Mouse (Mus musculus) liver, embryonic 13.5 days (tissue): ENCODE data around the gene Cfap45. TPM values are rescaled to one million over a fixed set of nuclear protein-coding genes. Genes with fewer than 3 reads are reported as not detected.

Experiments used
- ATAC-seq: fragments of 200-750 bp; cut with Nextera tagmentation; 2 replicates; pipeline ENCODE4 v1.8.0; 2017; ENCODE audit warnings: low read depth, mild to moderate bottlenecking, moderate number of reproducible peaks, moderate library complexity
- DNase-seq: peaks from one replicate; pipeline ENCODE4 v3.0.0; 2022
- H3K27ac ChIP-seq: fragments of 300-500 bp; sonication (generic); 2 replicates; pipeline ENCODE4 v1.5.1; 2015; ENCODE audit warnings: moderate library complexity, mild to moderate bottlenecking, inconsistent platforms
- H3K27me3 ChIP-seq: fragments of 300-500 bp; sonication (generic); 2 replicates; pipeline ENCODE4 v1.6.1; 2015; ENCODE audit warnings: mild to moderate bottlenecking, inconsistent platforms
- H3K36me3 ChIP-seq: fragments of 300-500 bp; sonication (generic); 2 replicates; pipeline ENCODE4 v1.6.1; 2015; ENCODE audit warnings: mild to moderate bottlenecking, inconsistent platforms
- H3K4me1 ChIP-seq: fragments of 300-500 bp; sonication (generic); replicated peaks from 2 replicates; pipeline ENCODE4 v1.6.1; 2015; ENCODE audit warnings: inconsistent platforms
- H3K4me2 ChIP-seq: fragments of 300-500 bp; sonication (generic); 2 replicates; pipeline ENCODE4 v1.6.1; 2015; ENCODE audit warnings: inconsistent platforms, mild to moderate bottlenecking, moderate library complexity
- H3K4me3 ChIP-seq: fragments of 300-500 bp; sonication (generic); replicated peaks from 2 replicates; pipeline ENCODE4 v1.5.1; 2015; ENCODE audit warnings: mild to moderate bottlenecking, inconsistent platforms
- H3K9ac ChIP-seq: fragments of 300-500 bp; sonication (generic); 2 replicates; pipeline ENCODE4 v1.6.1; 2015; ENCODE audit warnings: mild to moderate bottlenecking, inconsistent platforms
- H3K9me3 ChIP-seq: fragments of 300-500 bp; sonication (generic); replicated peaks from 2 replicates; pipeline ENCODE4 v1.6.1; 2016; ENCODE audit warnings: inconsistent platforms
- WGBS: fragments of 180-500 bp; shearing (Covaris S2); methylation state at CpG from one replicate; pipeline ENCODE4 v1.1.7; 2015; ENCODE audit not compliant: insufficient replicate concordance; 5-methylcytosine and 5-hydroxymethylcytosine counted together
- polyA plus RNA-seq: library from polyadenylated mRNA; unstranded; fragments of >200 nt; fragmentation: Nextera tagmentation; extraction: Ambion mirVana; gene quantifications from 2 replicates; pipeline ENCODE4 v1.2.1, GENCODE M21; 2015

The Cfap45 gene
- polyA plus RNA-seq, 1 experiment from 2014 or later, result 0.17 TPM

- no peak overlapping the region for H3K9ac ChIP-seq
- no peak for DNase-seq
- ATAC-seq, result no peak
- no peaks in the 10 kb centered on the region for H3K4me1 ChIP-seq
- no peaks in the 10 kb centered on the region for H3K27me3 ChIP-seq
- no peaks in the 10 kb centered on the region for H3K9me3 ChIP-seq
- no peak overlapping the region for H3K4me3 ChIP-seq
- H3K27ac ChIP-seq, result no peak overlapping the region
- WGBS, result 52% methylated on average over 11 of the region's 11 CpGs
- no peaks in the 10 kb centered on the region for H3K36me3 ChIP-seq
- no peak overlapping the region for H3K4me2 ChIP-seq
Observed at GRCm38 (mm10) chr1:172540283-172540820, 19.8 kb downstream of the Cfap45 start.

GRCm38 (mm10) chr1:172546062-172546461, 25.5 kb downstream of the Cfap45 start:
- ATAC-seq (no peak), DNase-seq (no peak)
- Histone ChIP-seq H3K27ac (no peak overlapping the region), H3K27me3 (peaks cover 12% of the 10 kb centered on the region; the same call in 1 of the 2 replicates), H3K9ac (no peak overlapping the region), H3K4me3 (no peak overlapping the region), H3K36me3 (no peaks in the 10 kb centered on the region), H3K9me3 (no peaks in the 10 kb centered on the region), H3K4me2 (no peak overlapping the region), H3K4me1 (peaks cover 3% of the 10 kb centered on the region)
- whole genome bisulfite sequencing, result 62% methylated on average over 4 of the region's 4 CpGs

DNA sequence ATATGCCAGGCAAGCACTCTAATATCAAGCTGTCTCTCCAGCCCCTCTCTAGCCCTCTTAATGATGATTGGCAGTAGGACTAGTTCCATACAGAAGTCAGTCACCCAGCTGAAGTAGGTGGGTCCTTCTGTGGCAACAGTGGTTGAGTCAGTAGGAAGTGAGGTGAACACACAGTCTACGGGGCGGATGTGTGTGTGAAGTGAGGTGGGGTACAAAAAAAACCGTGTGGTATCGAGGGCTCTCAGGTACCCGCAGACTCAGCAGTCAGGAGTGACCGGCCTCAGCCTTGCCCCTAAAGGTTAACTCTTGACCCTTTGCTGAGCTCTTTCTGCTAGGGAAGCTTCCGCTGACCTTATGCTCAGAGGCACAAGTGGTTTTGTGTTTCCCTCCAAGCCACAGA, 27.9 kb downstream of the Cfap45 start:
- 16% methylated on average over 7 of the region's 7 CpGs for WGBS
- Histone ChIP-seq H3K4me2 (no peak overlapping the region), H3K27me3 (peaks cover 12% of the 10 kb centered on the region; the same call in 1 of the 2 replicates), H3K4me3 (no peak overlapping the region), H3K9me3 (no peaks in the 10 kb centered on the region), H3K36me3 (no peaks in the 10 kb centered on the region), H3K9ac (no peak overlapping the region), H3K4me1 (peaks cover 3% of the 10 kb centered on the region), H3K27ac (no peak overlapping the region)
- DNase-seq (no peak), ATAC-seq (peak; percentile 26; the same call in 1 of the 2 replicates)

GRCm38 (mm10) chr1:172549314-172549713, 28.7 kb downstream of the Cfap45 start:
- DNase-seq, result no peak
- 14% methylated on average over 2 of the region's 2 CpGs for WGBS
- H3K27ac ChIP-seq, result no peak overlapping the region
- H3K4me3 ChIP-seq, result 0 out of 2 replicates have a peak overlapping the region, but pooled peaks have one; percentile 33
- H3K36me3 ChIP-seq, result no peaks in the 10 kb centered on the region
- peaks cover 12% of the 10 kb centered on the region; the same call in 1 of the 2 replicates for H3K27me3 ChIP-seq
- 0 out of 2 replicates have a peak overlapping the region, but pooled peaks have one; percentile 42 for H3K4me2 ChIP-seq
- H3K9ac ChIP-seq, result no peak overlapping the region
- H3K4me1 ChIP-seq, result peaks cover 3% of the 10 kb centered on the region
- no peak for ATAC-seq
- H3K9me3 ChIP-seq, result no peaks in the 10 kb centered on the region

GRCm38 (mm10) chr1:172549717-172550116, 29.1 kb downstream of the Cfap45 start:
- Histone ChIP-seq H3K4me3 (peak overlapping the region; percentile 33), H3K4me1 (peaks cover 3% of the 10 kb centered on the region), H3K9ac (no peak overlapping the region), H3K9me3 (no peaks in the 10 kb centered on the region), H3K27me3 (peaks cover 12% of the 10 kb centered on the region; the same call in 1 of the 2 replicates), H3K36me3 (no peaks in the 10 kb centered on the region), H3K27ac (no peak overlapping the region), H3K4me2 (peak overlapping the region; percentile 42)
- no peak for ATAC-seq
- WGBS, result 4% methylated on average over 8 of the region's 8 CpGs
- DNase-seq, result no peak

- H3K36me3 ChIP-seq, result no peaks in the 10 kb centered on the region
- no peak overlapping the region for H3K9ac ChIP-seq
- H3K27ac ChIP-seq, result no peak overlapping the region
- peak overlapping the region; percentile 33 for H3K4me3 ChIP-seq
- ATAC-seq (peak; percentile 50), DNase-seq (no peak)
- H3K27me3 ChIP-seq, result peaks cover 12% of the 10 kb centered on the region; the same call in 1 of the 2 replicates
- peak overlapping the region; percentile 42 for H3K4me2 ChIP-seq
- H3K9me3 ChIP-seq, result no peaks in the 10 kb centered on the region
- under 1% methylated on average over 8 of the region's 8 CpGs for WGBS
- peaks cover 3% of the 10 kb centered on the region for H3K4me1 ChIP-seq
Observed at GRCm38 (mm10) chr1:172550551-172550951, 29.9 kb downstream of the Cfap45 start.

DNA sequence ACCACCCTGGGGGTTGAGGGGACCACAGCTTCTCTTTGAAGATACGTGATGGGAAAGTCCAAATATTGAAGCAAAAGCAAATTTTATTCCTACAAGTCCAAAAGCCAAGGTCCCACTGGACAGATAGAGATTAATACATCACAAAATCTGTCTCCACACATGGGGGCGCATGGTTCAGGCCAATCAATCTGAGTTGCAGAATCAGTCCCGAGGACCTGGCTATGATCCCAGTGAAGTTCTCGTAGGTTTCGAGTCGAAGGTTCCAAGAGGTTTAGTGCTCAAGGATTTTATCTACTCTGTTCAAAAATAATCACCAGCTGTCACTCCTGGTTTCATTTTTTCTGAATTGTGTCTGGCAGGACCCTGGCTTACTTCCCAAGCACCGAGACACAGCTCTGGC, 30.4 kb downstream of the Cfap45 start:
- Histone ChIP-seq H3K4me3 (no peak overlapping the region), H3K9me3 (no peaks in the 10 kb centered on the region), H3K36me3 (no peaks in the 10 kb centered on the region), H3K9ac (no peak overlapping the region), H3K27ac (no peak overlapping the region), H3K27me3 (peaks cover 12% of the 10 kb centered on the region; the same call in 1 of the 2 replicates), H3K4me2 (no peak overlapping the region), H3K4me1 (peaks cover 3% of the 10 kb centered on the region)
- DNase-seq (no peak), ATAC-seq (no peak)
- WGBS, result 46% methylated on average over 7 of the region's 7 CpGs

DNA sequence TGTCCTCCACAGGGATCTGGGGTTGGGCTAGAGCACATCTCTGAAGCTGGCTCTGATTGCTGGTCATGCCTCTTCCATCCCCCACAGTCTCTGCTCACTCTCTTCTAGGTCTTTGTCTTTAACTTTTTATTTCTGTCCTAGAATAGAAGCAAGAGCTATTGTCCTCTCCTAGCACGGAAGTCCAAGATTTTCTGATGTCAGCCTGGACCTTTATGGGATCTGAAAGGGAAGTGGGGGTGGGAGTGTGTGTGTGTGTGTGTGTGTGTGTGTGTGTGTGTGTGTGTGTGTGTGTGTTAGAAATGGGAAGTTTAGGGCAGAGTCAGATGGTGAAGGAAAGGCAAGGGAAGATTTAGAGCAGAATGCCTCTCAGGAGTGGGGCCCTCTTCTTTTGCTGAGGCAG, 32.0 kb downstream of the Cfap45 start:
- Histone ChIP-seq H3K27ac (no peak overlapping the region), H3K27me3 (peaks cover 13% of the 10 kb centered on the region; the same call in 1 of the 2 replicates), H3K9me3 (no peaks in the 10 kb centered on the region), H3K4me3 (no peak overlapping the region), H3K9ac (no peak overlapping the region), H3K4me2 (no peak overlapping the region), H3K4me1 (peaks cover 3% of the 10 kb centered on the region), H3K36me3 (no peaks in the 10 kb centered on the region)
- WGBS, result 32% methylated on average over 1 of the region's 1 CpGs
- ATAC-seq (no peak), DNase-seq (no peak)

DNA sequence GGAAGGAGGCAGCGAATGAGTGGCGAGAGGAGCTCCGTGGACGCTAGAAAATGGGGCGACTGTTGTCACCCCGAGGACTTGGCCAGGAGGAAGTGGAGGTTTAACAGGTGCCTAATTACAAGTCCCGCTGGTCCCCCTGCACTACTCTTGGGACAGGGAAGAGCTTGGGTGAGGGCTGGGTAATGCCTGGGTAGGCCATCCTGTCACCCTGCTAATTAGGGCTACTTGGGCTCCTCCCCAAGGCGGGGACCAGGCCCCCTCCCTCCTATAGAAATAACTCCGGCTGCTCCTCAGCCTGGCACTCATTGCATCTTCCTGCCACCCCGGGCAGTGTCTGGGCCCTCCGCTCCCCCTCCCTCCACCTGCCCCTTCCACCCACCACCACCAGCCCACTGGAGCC, 35.0 kb downstream of the Cfap45 start, which contains the start of gene Vsig8:
Vsig8 (plus strand) TSS at position 301 of the 400 bp plus-strand sequence.
- no peak within 1 kb of the TSS for H3K4me3 ChIP-seq
- WGBS, result 62% methylated on average over 11 of the region's 11 CpGs
- no peaks in the 10 kb centered on the region for H3K4me1 ChIP-seq
- no peak for ATAC-seq
- peaks cover 22% of the 10 kb centered on the region for H3K27me3 ChIP-seq
- DNase-seq, result no peak
- H3K9ac ChIP-seq, result no peak within 1 kb of the TSS
- no peak within 1 kb of the TSS for H3K27ac ChIP-seq
- no peaks in the 10 kb centered on the region for H3K9me3 ChIP-seq
- H3K36me3 ChIP-seq, result no peaks in the 10 kb centered on the region
- H3K4me2 ChIP-seq, result no peak within 1 kb of the TSS

DNA sequence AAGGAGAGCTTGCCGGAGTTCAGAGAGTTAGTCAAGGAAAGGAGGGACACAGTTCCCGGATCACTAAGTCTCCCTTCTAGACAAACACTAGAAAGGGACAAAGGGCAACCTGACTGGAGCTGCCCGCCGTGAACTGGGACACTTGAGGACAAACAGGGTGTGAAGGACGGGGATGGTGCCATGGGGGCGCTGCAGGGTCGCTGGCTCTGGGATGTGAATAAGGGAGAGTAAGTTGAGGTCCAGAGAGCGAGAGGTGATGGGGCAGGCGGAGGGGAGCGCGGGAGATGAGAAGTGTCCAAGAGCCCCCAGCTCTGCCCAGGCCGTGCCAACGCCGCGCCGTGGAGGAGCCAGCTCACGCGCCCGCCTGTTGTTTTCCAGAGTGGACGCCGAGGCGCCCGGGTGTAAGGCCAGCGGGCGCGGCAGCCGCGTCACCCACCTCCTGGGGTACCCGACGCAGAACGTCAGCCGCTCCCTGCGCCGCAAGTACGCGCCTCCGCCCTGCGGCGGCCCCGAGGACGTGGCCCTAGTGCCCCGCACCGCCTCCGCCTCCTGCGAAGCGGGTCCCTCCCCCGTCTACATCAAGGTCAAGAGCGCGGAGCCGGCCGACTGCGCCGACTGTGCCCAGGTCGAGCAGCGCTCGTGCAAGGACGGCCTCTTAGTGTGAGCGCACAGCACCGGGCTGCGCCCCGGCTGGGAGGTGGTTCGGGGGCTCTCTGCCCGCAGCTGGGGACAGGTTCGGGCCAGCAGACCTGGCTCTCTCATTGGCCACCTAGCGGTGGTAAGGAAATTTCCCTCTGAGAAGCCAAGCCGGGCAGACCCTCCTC, 42.3 kb downstream of the Cfap45 start:
- Histone ChIP-seq H3K9ac (no peak overlapping the region), H3K36me3 (no peaks in the 10 kb centered on the region), H3K4me3 (peak overlapping the region; percentile 53), H3K4me2 (peak overlapping the region; percentile 70), H3K4me1 (0 out of 2 replicates have a peak, but pooled peaks cover 7% of the 10 kb centered on the region), H3K27me3 (peaks cover 70% of the 10 kb centered on the region), H3K9me3 (no peaks in the 10 kb centered on the region), H3K27ac (no peak overlapping the region)
- WGBS, result under 1% methylated on average over 65 of the region's 66 CpGs
- DNase-seq (no peak), ATAC-seq (peak; percentile 51)

DNA sequence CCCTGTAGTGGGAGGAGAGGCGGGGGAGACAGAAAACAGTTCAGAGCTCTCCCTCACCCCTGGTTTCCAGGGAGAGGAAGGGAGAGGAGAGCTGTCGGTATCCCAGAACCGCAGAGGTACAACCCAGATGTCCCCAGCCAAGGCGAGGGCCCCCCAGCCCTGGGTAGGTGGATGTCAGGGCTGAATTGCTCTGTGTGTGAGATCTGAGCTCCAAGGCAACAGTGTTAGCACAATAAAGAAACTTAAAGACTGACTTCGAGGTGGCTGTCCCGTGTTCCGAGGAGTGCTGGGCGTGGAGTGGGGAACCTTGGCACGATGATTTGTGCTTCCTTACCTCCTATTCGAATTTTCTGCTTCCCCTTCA, 42.8 kb downstream of the Cfap45 start:
- 0 out of 2 replicates have a peak, but pooled peaks cover 7% of the 10 kb centered on the region for H3K4me1 ChIP-seq
- H3K9ac ChIP-seq, result no peak overlapping the region
- no peaks in the 10 kb centered on the region for H3K36me3 ChIP-seq
- DNase-seq (no peak), ATAC-seq (no peak)
- no peaks in the 10 kb centered on the region for H3K9me3 ChIP-seq
- H3K4me3 ChIP-seq, result peak overlapping the region; percentile 53
- WGBS, result 2% methylated on average over 10 of the region's 10 CpGs
- H3K4me2 ChIP-seq, result peak overlapping the region; percentile 70
- H3K27ac ChIP-seq, result no peak overlapping the region
- peaks cover 68% of the 10 kb centered on the region for H3K27me3 ChIP-seq
